Mouse (Mus musculus): ENCODE results near the gene Gpr161. TPM values are rescaled to one million over a fixed set of nuclear protein-coding genes. Genes with fewer than 3 reads are reported as not detected.
"Not testable (repeated sequence)": the region's sequence is repeated elsewhere in the genome, so short reads cannot be mapped to it uniquely, and the experiment has no call there.

Gpr161 gene
- total RNA-seq, 2 experiments from 2014 or later: 5.8 to 8.0 TPM

DNA sequence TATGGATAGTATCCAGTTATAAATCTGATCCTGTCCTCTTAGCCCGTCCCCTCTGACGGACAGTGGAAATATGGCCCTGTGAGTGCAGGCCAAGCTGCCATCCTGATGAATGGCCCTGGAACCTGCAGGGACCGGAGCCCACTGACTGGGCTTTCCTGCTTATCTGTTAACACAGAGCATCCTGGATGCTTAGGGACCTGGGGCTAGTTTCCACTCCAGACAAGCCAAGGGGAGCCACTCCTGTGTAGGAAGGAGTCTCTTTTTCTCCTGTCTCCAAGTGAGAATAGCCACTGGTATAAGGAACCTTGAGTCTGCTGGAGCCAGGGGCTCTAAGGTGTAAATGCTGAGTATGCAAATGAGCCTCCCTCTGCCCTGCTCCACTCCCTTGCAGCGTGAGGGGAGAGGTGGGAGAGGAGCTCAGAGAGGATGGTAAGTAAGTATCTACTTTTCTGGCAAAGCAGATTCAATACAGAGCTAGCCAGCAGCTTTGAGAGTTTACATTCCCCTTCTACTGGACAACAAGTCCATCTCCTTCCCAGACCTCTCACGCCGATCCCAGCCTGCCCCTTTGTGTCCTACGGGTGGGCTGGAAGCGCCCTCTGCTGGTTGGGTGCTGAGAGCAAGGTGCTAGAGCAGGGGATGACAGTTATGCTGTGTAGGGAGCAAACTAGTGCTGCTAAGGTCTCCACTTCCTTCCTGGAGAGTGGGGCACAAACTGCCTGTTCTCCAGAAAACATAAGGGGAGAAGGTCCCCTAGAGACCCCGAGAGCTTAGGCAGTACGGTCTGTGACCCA is 24.7 kb downstream of the Gpr161 start:
- DNase-seq: peak; percentile 91

DNA sequence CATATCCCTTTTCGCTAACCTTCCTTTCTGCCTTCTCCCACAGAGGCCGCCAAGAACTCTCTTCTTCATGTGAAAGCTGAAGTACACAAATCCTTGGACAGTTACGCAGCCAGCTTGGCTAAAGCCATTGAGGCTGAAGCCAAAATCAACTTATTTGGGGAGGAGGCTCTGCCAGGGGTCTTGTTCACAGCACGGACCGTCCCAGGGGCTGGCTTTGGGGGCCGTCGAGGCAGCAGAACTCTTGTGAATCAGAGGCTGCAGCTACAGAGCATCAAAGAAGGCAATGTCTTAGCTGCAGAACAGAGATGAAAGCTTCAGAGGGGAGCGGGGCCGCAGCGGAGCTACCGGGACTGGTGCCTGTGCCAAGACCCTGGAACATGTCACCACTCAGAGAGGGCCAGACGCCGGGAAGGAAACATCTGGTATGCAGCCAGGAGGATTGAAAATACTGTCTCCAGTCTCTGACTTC is 25.8 kb downstream of the Gpr161 start:
- peak; percentile 61 for DNase-seq

DNA sequence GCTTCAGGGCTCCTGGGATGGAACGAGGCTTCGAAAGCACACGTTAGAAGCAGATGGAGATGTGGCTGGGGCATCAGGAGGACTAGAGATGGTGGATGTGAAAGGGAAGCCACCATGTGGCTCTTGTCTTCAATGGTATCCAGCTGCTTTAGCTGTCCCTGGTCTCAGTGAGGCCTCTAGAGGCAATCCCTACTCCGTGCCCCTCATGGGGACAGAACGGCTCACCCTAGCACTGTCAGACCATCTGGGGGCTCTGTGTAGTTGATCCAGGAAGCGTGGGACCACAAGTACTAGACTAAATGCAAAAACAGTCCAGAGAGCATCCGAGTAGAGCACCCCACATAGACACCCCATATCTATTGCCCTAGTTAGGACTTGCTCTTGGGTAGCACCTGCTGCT is 26.3 kb downstream of the Gpr161 start:
- DNase-seq: no peak

DNA sequence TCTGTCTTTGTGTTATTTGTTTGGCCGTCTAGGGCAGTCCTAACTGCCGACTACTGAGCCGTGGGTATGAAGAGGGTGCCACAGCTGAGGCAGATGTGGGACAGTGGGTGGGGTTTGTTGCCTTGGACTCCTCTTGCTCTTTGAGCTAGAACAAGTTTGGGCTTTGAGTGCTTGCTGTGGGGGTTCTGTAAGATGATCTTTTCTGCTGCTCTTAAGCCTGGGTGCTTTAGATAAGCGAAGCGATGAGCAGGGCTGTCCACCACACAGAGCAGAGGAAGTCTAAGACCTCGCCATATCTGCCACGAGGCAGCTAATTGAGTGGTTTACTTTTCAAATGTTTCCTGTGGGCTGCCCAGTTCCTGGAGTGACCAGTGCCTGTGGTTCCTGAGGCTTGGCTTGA is 27.3 kb downstream of the Gpr161 start:
- no peak for DNase-seq

DNA sequence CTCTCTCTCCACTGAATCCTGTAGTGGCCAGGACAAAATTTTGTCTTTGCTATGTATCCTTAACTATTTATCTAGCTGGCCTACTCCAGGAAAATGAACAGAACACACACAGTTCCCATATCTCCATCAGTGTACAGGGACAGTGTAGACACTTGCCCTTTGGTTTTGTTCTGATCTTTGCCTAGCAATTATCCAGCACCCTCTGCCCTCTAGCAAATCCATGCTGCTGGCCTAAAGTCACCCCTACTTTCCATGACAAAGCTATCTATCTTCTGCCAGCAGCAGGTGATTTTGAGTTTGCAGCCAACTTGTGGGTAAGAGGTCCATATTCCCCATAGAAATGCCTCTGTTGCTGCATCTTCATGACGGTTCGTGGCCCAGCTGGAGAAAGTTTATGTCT is 31.8 kb downstream of the Gpr161 start:
- DNase-seq: no peak

DNA sequence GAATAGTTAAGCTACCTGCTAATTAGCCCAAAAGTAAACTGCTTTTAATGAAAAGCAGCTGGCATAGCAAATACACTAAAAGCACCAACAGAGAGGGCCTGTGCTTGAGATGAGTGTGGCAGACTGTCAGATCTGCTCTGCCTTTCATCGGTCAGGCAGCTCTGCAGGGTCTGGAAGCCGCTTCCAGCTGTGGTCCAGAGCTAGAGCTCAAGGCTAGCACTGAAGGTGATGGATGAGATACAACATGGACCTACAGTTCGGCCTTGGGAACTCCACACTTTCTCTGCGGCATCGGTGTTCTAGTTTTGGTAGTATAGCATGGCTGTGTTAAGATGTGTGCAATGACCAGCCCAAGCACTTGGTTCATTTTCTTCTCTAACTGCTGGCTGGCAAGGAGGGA is 32.2 kb downstream of the Gpr161 start:
- DNase-seq: no peak

DNA sequence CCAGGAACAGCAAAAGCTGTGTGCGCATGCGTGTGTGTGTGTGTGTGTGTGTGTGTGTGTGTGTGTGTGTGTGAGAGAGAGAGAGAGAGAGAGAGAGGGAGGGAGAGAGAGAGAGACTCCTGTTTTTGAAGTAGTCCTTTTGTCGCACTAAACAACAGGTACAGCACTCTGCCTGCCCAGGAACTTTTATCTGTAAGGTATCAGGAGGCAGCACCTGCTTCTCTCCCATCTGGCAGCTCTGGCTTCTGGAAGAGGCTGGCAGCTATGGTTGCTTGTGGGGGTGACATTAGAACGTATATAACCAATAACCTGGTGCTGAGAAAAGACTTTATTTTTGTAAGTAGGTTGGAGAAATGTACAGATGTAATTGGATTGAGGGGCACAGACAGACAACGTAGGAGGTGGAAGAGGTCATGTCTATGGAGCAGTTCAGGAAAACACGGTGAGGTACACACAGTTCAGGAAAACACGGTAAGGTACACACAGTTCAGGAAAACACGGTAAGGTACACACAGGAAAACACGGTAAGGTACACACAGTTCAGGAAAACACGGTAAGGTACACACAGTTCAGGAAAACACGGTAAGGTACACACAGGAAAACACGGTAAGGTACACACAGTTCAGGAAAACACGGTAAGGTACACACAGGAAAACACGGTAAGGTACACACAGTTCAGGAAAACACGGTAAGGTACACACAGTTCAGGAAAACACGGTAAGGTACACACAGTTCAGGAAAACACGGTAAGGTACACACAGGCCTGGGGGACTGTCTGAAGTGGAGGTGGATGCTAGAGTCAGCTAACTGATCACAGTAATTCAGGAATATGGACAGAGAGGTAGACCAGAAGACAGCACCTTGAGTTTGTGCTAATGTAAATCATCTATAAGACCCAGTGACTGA is 33.0 kb downstream of the Gpr161 start:
- DNase-seq: not testable (repeated sequence)

DNA sequence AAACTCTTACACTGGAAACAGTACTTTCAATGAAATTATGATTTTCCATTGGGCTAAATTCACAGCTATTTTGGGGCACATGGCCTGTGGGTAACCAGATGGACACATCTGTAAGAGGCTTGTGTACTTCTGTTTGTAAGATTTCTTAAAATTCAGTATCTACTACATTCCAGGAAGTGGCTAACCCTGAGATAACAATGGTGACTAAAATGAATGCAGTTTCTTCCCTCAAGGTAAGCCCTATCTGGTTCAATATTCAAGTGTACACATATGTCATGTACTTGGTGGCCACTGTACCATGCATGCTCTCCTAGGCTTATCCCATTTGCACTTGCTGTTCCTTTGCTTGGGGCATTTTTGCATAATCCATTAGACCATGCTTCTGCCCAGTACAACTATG is 35.3 kb downstream of the Gpr161 start:
- no peak for DNase-seq

DNA sequence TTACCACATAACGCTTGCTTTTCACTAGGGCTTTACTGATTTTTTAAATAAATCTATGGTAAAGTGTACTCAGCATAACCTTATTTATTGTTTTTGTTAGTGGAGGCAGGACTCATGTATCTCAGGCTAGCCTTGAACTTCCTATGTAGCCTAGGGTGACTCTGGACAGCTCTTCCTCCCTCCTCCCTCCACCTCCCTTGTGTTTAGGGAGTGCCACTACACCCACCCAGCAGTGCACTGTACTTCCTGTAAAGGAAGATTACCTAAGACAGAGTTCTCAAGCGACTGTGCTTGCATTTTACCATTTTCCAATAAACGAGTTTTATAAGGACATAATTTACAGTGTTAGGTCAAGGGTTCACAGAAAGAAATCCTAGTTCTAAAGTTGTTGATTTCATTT is 37.2 kb downstream of the Gpr161 start:
- no peak for DNase-seq

DNA sequence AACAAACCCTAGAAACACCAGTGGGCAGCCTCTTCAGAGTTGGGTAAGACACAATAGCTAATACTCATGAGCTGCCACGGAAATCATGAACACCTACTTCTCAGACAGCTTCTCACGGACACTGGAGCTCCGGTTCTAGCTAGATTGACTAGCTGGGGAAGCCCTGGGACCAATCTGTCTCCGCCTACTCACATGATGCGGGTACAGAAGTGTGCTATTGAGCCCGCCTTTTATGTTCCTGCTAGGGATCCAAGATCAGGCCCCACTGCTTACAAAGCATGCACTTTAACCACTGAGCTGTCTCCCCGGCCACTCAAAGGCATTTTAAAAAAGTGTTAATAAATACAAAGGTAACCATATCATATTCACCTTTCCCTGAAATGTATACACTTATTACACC is 46.5 kb downstream of the Gpr161 start:
- DNase-seq: no peak

DNA sequence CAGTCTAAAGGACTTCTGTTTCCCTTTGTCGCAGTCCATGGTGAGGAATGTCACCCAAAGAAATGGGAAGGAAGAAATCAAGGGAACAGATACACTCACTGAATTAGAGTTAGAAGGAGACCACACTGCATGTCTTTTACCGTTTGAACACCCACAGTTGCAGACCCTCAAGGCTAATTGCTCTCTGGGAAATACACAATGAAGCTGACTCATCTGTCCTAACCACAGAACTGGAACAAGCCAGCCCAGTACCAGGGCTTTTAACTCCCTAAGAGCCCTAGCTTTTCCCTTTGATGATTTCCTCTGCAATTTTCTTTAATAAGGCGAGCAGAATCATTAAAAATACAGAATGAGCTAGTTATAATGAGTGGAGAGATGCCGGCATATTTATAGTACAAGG is 48.9 kb downstream of the Gpr161 start:
- DNase-seq: no peak

DNA sequence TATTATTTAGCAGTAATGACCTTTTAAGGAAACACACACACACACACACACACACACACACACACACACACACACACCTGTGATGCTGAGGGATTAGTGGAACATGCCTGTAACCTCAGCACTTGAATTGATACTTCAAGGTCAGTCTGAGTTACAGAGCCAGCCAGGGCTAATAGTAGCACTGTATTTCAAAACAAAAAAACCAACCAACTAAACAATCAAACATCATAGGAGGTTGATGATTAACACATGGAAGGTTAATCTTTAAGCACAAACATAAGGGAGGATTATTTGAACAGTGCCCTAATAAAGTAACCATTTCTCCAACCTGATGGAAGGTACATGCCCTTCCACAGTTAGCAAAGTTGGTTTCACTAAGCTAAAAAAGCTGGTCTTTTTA is 53.0 kb downstream of the Gpr161 start:
- DNase-seq: no peak

DNA sequence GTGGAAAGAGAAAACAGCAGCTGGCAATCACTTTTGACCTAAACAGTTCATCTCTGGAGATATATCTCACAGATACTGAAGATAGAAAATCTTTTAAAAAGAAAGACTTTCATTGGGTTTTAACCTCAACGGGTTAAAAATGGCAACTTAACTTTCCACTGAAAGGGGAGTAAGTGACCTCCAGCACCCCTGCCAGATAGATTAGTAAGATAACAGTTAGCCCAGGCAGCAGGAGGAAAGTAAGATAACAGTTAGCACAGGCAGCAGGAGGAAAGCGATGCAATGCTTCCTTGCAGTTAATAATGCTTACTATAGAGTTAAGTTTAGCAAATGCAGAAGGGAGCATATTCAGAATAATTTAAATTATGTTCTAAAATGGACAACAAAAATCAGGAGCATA is 60.8 kb downstream of the Gpr161 start:
- no peak for DNase-seq

DNA sequence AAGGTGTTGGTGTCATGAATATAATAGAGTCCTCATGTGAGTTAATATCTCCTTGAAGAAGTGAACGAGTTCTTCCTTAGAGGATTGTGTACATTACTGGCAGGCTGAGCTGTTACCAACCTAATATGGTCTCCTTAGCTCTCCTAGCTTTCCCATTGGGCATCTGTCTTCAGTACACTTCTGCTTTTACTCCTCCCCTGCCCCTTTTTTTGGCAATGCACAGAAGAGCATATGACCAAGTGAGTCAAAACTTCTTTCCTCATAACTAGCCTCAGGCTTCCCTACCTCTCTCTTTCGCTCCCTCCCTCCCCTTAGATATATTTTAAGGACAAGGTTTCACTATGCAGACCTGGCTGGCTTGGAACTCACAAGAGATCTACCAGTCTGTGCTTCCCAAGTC is 67.7 kb downstream of the Gpr161 start:
- DNase-seq: no peak

DNA sequence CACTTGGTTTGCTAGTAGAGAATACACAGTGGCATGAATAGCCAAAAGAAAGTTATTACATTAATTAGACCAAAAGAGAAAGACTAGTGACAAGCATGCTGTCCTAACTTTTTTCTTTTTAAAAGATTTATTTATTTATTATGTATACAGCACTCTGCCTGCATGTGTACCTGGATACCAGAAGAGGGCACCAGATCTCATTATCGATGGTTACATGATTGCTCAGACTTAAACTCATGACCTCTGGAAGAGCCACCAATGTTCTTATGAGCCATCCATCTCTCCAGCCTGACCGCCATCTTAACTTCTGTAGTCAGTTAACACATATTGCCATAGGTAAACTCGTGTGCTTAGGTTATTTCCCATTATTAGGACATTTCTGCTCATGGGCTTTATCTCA is 69.5 kb downstream of the Gpr161 start:
- no peak for DNase-seq

DNA sequence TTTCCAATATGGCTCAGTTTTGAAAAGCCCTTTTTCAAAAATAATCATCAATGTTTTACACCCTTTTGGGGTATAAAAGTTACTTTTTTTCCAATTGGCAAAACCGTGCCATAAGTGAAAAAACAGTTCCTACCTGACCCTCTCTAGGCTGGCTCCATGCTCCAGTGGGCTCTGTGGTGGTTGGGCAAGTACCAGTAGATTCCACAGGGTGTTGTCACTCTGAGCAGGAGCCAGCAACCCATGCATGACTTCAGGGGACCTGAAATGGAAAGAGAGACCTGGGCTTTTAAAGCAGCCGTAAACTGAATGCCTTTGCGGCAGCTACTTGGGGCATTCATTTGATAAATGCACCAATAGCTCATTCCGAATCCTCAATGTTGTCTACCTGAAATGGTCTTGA is 75.4 kb downstream of the Gpr161 start:
- no peak for DNase-seq

DNA sequence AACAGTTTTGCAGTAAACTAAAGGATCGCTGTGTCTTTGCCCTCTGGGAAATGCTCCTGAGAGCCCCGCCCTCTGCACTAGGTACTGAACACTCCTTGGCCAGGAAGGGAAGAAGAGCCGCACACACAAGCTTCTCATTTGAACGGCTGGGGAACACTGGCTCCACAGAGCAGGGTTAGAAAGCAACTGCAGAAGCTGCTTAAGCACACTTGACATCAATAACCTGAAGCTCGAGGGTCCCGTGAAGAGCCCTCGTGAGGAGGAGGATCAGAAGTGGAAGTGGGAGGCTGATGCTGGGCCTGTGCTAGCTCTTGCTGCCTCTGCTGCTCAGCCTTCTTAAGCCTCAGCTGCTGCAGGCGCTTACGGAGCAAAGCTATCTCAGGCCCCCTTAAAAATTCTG is 78.2 kb downstream of the Gpr161 start:
- no peak for DNase-seq

Other genes with a start within 250 kb of the Gpr161 start
- gene Tbx19, start 135.0 kb upstream of the Gpr161 start, total RNA-seq (2021): not detected
- 10 to 100 TPM; 16.6 to 17.4 TPM for gene Sft2d2, start 101.4 kb upstream of the Gpr161 start, total RNA-seq (2021)
- 10 to 100 TPM; 52.2 to 52.7 TPM for gene Tiprl, start 58.8 kb upstream of the Gpr161 start, total RNA-seq (2021)
- gene Dcaf6, start 164.7 kb downstream of the Gpr161 start, total RNA-seq (2021): 10 to 100 TPM; 59.8 to 65.6 TPM
- gene Mpc2, start 164.8 kb downstream of the Gpr161 start, total RNA-seq (2021): 100 to 1,000 TPM; 309 to 352 TPM
- under 1 TPM in 1 of 2 experiments, not detected in 1; 0.09 TPM for gene Adcy10, start 189.4 kb downstream of the Gpr161 start, total RNA-seq (2021)

Measured in heart, postnatal 4 days (tissue).